Mouse (Mus musculus): ENCODE data around the gene Obsl1.

Gene Obsl1

GRCm38 (mm10) chr1:75518427-75518826, 12.2 kb upstream of the Obsl1 start:
- no peak for DNase-seq (ENCODE audit: low read depth, low spot score)

DNA sequence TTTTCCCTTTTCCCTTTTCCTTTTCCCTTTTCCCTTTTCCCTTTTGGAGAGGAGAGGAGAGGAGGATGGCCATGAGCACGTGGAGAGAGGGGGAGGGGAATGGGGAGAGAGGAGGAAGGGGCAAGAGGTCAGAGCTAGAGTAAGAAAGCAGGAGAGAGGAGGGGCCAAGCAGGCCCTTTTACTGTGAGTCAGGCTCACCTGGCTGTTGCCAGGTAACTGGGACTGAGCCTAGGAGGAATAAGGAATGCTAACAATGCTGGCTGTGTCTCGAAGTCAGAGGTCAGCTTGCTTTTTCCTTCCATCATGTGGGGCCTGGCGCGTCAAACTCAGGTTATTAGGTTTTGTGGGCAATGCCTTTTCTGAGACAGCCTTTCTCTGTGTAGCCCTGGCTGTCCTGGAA, 11.7 kb upstream of the Obsl1 start:
- DNase-seq (ENCODE audit: low read depth, low spot score), result no peak

DNA sequence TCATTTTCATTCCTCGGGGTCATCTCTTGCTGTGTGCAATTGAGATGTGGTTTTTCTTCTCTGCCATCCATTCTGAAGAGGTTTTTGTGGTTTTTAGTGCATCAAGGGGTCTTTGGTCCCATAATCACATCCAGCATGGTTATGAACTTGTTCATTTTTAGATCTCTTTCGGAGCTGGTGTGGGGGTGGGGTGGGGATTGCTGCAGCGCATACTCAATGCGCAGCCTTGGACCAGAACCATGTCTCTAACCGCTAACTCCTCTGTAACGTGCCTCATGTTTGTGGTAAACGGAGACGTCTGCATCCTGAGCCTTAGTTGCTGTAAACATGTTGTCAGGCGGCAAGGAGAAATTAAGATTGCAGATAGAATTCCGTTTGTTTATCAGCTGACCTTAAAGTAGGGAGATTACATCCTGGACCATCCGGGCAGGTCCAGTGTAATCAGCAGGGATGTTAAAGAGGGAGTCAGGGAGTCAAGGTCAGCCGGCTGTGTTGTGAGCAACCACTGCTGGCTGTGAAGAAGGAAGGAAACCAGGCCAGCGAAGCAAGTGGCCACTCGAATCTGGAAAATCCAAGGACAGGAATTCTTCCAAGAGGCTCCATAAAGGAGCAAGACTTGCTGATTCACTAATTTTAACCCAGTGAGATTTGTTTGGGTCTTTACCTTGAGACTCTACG, 10.6 kb upstream of the Obsl1 start:
- DNase-seq (ENCODE audit: low read depth, low spot score), result no peak

GRCm38 (mm10) chr1:75512550-75512949, 6.3 kb upstream of the Obsl1 start:
- no peak for DNase-seq (ENCODE audit: low read depth, low spot score)

DNA sequence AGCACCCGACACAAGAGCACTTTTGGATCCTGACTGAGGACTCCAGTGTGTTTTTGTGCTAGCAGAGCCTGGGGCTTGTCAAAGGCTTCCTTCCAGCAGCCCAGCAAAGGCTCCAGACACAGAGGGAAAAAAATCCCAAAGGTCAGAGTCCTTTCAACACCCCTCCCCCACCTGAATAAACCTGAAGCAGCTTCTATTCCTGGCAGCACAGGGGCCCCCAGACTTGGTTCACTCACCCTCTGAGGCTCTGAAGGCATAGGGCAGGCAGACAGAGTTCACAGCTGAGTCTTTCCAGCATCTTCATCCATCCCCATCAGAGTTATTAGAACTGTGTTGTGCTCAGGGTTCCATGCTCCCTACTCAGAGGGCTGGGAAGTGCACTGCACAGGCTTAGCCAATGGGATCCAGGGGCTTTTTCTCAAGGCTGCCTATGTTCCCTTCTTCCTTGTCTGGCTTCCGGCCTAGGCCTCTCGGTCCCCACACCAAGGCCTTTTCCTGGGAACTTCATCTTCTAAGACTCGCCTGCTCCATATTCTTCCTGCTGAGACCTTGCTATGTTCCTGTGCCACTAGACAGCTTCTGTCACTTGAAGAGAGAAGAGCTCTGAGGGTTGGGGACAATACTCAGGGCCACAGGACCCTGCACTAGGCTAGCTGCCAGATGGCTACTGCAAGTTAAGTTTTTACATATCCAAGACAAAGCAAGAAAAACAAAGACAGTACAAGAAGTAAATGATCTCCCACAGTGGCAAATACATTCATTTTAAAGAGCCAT, 5.4 kb upstream of the Obsl1 start:
- DNase-seq (ENCODE audit: low read depth, low spot score), result no peak

GRCm38 (mm10) chr1:75510154-75510553, 3.9 kb upstream of the Obsl1 start:
- no peak for DNase-seq (ENCODE audit: low read depth, low spot score)

GRCm38 (mm10) chr1:75509586-75509985, 3.3 kb upstream of the Obsl1 start:
- no peak for DNase-seq (ENCODE audit: low read depth, low spot score)

DNA sequence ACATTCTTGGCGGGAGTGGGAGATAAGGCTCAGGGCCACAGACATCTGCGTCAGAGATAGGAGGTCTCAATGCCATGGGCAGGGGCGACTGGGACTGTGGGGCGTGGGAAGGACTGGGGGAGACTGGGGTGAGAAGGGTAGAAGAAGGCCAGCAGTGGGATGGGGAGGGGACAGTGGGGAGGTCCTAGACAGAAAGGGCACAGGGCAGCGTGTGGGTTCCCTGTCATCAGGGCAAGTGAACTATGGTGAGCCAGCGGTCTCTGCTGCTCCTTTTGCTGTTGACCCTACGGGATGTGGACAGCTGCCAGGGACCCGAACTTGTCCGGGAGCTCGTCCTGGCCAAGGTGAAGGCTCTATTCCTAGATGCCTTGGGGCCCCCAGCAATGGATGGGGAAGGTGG, 754 bp upstream of the Obsl1 start, which contains the start of gene Inha:
Gene Inha (plus strand): TSS at position 72 of the 400 bp plus-strand sequence.
- no peak for DNase-seq (ENCODE audit: low read depth, low spot score)

DNA sequence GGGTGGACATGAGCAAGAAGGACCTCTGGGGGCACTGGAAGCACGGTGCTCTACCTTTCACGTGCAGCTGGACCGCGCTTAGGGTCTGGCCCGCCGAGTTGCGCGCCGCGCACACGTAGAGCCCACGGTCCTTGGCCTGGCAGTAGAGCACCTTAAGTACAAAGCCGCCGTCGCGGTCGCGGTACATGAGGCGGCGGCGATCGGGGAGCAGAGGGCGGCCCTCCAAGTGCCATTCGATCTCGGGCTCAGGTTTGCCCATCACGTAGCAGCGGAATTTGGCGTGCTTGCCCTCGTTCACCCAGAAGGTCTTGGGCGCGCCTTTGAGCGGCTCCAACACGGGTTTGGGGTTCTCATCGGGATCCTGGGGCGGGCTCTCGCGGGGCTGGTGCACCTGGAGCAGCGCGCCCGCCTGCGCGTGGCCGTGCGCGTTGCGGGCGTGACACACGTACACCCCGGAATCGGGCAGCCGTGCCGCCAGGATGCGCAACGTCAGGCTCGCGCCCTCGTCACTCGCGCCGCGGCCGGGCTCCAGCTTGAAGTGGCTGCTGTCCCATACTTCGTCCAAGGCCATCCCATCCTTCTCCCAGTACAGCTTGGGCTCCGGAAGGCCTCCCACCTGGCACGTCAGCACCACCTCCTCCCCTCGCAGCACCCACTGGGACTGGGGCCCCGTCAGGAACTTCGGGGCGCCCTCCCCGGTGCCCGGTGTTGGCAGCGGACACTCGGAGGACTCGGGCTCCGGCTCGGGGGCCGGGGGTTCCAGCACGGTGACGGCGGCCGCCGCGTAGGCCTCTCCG, 895 bp downstream of the Obsl1 start:
- peak; percentile 74 for DNase-seq (ENCODE audit: low read depth, low spot score)

DNA sequence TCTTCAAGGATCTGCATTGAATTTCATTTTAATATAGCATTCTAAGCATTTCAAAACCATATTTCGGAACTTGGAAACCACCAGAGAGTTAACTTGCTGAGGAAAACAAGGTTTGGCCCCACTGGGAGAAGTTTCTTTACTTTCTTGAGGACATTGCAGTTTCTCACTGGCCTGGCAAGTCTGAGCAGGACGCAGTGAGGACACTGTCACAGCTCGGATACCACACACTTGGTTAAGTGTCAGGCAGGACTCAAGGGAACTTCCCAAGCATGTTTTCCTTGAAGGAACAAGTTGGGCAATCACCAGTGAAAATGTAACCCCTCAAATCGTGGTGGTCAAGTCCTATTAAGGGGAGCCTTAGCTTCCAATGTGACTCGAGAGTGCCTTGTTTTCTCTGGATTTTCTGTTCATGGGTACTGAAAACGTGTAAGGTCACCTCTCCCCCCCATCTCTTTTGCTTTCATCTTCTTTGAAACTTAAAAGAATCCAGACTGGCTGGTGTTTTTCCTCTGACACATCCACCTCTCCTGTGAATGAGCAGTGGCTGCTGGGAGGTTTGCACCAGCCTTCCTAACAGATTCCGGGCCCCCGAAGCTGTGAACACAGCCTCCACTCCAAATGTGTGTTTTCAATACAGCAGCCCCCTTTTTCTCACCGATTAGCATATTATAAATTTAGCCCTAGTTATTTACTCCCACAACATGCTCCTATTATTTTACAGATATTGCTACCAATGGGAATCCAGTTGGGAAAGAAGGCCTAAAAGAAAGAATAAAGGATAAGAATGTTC, 1.8 kb downstream of the Obsl1 start:
- peak; percentile 65 for DNase-seq (ENCODE audit: low read depth, low spot score)

DNA sequence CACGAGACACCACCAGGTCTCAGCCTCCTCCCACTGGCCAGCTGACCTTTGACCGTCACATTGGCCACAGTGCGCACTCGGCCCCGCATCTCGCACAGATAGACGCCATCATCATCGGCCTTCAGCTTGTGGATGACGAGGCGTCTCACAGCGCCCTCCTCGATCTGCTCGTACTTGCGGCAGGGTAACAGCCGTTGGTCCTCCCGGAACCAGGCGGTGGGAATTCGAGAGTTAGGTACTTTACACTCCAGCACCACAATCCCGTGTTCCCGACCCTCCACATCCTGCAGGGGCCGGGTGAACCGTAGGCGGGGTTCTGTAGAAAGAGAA, 2.6 kb downstream of the Obsl1 start:
- no peak for DNase-seq (ENCODE audit: low read depth, low spot score)

- DNase-seq (ENCODE audit: low read depth, low spot score), result no peak
Observed at GRCm38 (mm10) chr1:75502945-75503650, 3.2 kb downstream of the Obsl1 start.

GRCm38 (mm10) chr1:75501905-75502304, 4.3 kb downstream of the Obsl1 start:
- DNase-seq (ENCODE audit: low read depth, low spot score), result no peak

GRCm38 (mm10) chr1:75499441-75499840, 6.8 kb downstream of the Obsl1 start:
- DNase-seq (ENCODE audit: low read depth, low spot score), result no peak

DNA sequence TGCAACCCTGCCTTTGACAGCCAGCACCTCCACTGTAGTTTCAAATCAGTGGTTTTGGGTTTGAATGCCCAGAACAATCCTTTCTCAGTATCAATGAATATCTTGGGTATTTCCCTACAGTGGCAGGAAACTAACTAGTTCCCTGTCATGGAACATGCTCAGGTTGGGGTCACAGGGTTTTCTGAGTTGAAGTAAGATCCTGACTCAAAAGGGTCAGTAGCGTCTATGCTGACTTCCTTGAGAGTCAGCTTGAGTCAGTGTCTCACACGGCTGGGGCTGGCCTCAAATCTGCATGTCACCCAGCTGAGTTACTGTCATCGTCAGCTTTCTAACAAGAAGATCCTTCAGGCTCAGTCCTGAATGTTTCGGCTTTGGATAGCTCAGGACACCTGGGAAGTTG, 7.4 kb downstream of the Obsl1 start:
- no peak for DNase-seq (ENCODE audit: low read depth, low spot score)

DNA sequence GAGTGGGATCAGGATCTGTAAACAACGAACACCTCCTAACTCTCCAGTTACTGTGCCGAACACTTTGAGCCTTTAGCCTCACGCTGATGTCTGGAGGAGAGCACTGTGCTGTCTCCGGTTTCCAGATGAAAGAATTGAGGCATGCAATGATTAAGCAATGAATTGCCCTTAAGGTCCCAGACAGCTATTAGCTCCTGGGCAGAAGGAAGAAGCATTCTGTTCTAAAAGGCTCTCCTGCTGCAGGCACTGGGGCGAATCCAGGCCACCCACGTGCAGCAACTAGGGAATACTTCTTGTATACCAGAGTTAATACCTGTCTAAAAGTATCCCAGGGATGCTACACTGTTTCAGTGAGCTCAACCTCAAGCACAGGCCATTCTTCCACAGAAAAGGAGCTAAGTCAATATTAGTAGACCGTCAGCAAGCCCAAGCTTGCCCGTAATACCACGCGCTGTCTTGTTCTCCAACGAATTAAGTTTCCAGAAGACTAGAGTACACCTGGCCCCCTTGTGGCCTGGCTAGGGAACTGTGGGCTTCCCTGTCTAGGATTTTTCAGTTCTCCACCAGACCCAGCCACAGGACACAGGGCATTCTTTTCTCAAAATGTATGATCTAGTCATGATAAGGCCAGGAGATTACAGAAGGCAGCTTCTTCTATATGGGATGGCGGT, 11.2 kb downstream of the Obsl1 start:
- DNase-seq (ENCODE audit: low read depth, low spot score), result peak; percentile 21

GRCm38 (mm10) chr1:75492579-75493170, 13.6 kb downstream of the Obsl1 start:
- no peak for DNase-seq (ENCODE audit: low read depth, low spot score)

DNA sequence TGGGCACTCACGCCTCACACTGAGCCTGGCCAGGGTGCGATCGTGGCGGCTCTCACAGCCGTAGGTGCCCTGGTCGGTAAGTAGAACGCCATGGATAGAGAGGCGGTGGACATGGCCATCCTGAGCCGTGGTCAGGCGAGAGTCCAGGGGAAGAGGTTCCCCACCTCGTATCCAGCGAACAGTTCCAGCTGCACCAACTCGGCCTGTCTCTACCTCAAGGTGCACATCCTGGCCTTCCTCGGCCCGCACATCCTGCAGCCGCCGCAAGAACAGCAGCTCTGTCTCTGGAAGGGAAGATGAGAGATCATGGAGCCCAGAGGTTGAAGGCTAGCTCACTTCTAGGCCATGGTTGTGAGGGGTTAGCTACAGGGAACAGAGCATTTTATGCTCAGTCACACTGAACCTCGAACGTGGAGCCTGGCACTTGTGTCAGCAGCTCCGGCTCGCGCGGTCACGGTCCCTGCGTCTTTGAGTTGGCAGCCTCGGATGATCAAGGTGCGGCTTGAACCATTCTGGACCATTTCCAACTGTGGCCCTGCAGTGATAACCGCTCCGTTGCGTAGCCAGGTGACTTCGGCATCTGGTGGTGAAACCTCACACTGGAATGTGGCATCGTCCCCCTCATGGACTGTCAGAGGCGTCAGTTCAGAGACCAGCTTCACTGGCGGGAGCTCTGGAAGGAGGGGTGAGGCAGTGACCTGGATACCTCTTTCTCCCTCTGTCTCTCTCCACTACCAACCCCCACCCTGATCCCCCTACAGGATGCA, 15.3 kb downstream of the Obsl1 start:
- DNase-seq (ENCODE audit: low read depth, low spot score), result no peak

GRCm38 (mm10) chr1:75487405-75488161, 18.7 kb downstream of the Obsl1 start:
- peak; percentile 34 for DNase-seq (ENCODE audit: low read depth, low spot score)

Measured in telencephalon, adult 2 months (tissue).